Mouse (Mus musculus) kidney, postnatal 0 days (tissue): ENCODE data around the gene Tgfbr3. TPM values are rescaled to one million over a fixed set of nuclear protein-coding genes. Genes with fewer than 3 reads are reported as not detected.

Source experiments
- ATAC-seq: fragments of 200-750 bp; cut with Nextera tagmentation; replicated peaks from 2 replicates; pipeline ENCODE4 v1.8.0; 2017; ENCODE audit warnings: low read depth, moderate number of reproducible peaks, moderate TSS enrichment, moderate library complexity; ENCODE audit not compliant: low FRiP score
- DNase-seq: peaks from one replicate; pipeline ENCODE4 v3.0.0-alpha.2; 2016; ENCODE audit warnings: low spot score
- H3K27ac ChIP-seq: fragments of 300-500 bp; sonication (generic); 2 replicates; pipeline ENCODE4 v1.5.1; 2014; ENCODE audit warnings: mild to moderate bottlenecking
- H3K27me3 ChIP-seq: fragments of 300-500 bp; sonication (generic); 2 replicates; pipeline ENCODE4 v1.6.1; 2014; ENCODE audit warnings: low read length, mixed read lengths; ENCODE audit not compliant: insufficient read depth
- H3K36me3 ChIP-seq: fragments of 300-500 bp; sonication (generic); 2 replicates; pipeline ENCODE4 v1.6.1; 2014; ENCODE audit warnings: low read length, mixed read lengths; ENCODE audit not compliant: insufficient read depth
- H3K4me1 ChIP-seq: fragments of 300-500 bp; sonication (generic); replicated peaks from 2 replicates; pipeline ENCODE4 v1.6.1; 2014; ENCODE audit warnings: antibody characterized with exemption, low read length, mixed read lengths; ENCODE audit not compliant: insufficient read depth
- H3K4me2 ChIP-seq: fragments of 300-500 bp; sonication (generic); 2 replicates; pipeline ENCODE4 v1.6.1; 2014; ENCODE audit warnings: mild to moderate bottlenecking, low read length, moderate library complexity, mixed read lengths
- H3K4me3 ChIP-seq: fragments of 300-500 bp; sonication (generic); replicated peaks from 2 replicates; pipeline ENCODE4 v1.5.1; 2014; ENCODE audit warnings: low read depth, low read length
- H3K9ac ChIP-seq: fragments of 300-500 bp; sonication (generic); 2 replicates; pipeline ENCODE4 v1.6.1; 2014; ENCODE audit warnings: low read depth, low read length
- H3K9me3 ChIP-seq: fragments of 300-500 bp; sonication (generic); replicated peaks from 2 replicates; pipeline ENCODE4 v1.6.1; 2016; ENCODE audit warnings: low read length, inconsistent platforms, mixed read lengths
- CTCF ChIP-seq: IDR thresholded peaks from 2 replicates; pipeline ENCODE4 v1.5.1; 2016; ENCODE audit warnings: antibody characterized with exemption, low read depth, mild to moderate bottlenecking, moderate library complexity
- WGBS: fragments of 180-500 bp; shearing (Covaris S2); extraction: QIAGEN DNeasy Blood & Tissue Kit; methylation state at CpG from one replicate; pipeline ENCODE4 v1.1.7; 2014; 5-methylcytosine and 5-hydroxymethylcytosine counted together
- polyA plus RNA-seq: library from polyadenylated mRNA; unstranded; fragments of >200 nt; fragmentation: Nextera tagmentation; extraction: Ambion mirVana; gene quantifications from 2 replicates; pipeline ENCODE4 v1.2.1, GENCODE M21; 2015

Gene Tgfbr3
- polyA plus RNA-seq, 1 experiment from 2014 or later: 10.8 TPM

- H3K9ac ChIP-seq: no peak overlapping the region
- no peak overlapping the region for H3K27ac ChIP-seq
- no peak for ATAC-seq
- H3K9me3 ChIP-seq: no peaks in the 10 kb centered on the region
- peaks cover 13% of the 10 kb centered on the region; the same call in 1 of the 2 replicates for H3K4me1 ChIP-seq
- no peak overlapping the region for H3K4me2 ChIP-seq
- 69% methylated on average over 6 of the region's 6 CpGs for WGBS
- 0 out of 2 replicates have a peak, but pooled peaks cover 4% of the 10 kb centered on the region for H3K36me3 ChIP-seq
- no peak for DNase-seq
- no peaks in the 10 kb centered on the region for H3K27me3 ChIP-seq
- TF ChIP-seq CTCF: no peak
- no peak overlapping the region for H3K4me3 ChIP-seq
These were observed 169.5 kb downstream of the Tgfbr3 start for GRCm38 (mm10) chr5:107119896-107120295.

GRCm38 (mm10) chr5:107116821-107117220 is 172.6 kb downstream of the Tgfbr3 start:
- WGBS: 61% methylated on average over 3 of the region's 3 CpGs
- ATAC-seq (no peak), DNase-seq (peak; percentile 72)
- H3K9ac ChIP-seq: no peak overlapping the region
- H3K4me1 ChIP-seq: peaks cover 5% of the 10 kb centered on the region; the same call in 1 of the 2 replicates
- no peak overlapping the region for H3K4me2 ChIP-seq
- no peaks in the 10 kb centered on the region for H3K27me3 ChIP-seq
- TF ChIP-seq CTCF: no peak
- 0 out of 2 replicates have a peak overlapping the region, but pooled peaks have one; percentile 28 for H3K27ac ChIP-seq
- no peaks in the 10 kb centered on the region for H3K9me3 ChIP-seq
- H3K36me3 ChIP-seq: 0 out of 2 replicates have a peak, but pooled peaks cover 4% of the 10 kb centered on the region
- H3K4me3 ChIP-seq: no peak overlapping the region

- H3K27ac ChIP-seq: no peak overlapping the region
- WGBS: 62% methylated on average over 7 of the region's 7 CpGs
These were observed 176.7 kb downstream of the Tgfbr3 start for GRCm38 (mm10) chr5:107112656-107113275.

GRCm38 (mm10) chr5:107111802-107112201 is 177.6 kb downstream of the Tgfbr3 start:
- ATAC-seq (no peak), DNase-seq (peak; percentile 46)
- Histone ChIP-seq H3K36me3 (0 out of 2 replicates have a peak, but pooled peaks cover 3% of the 10 kb centered on the region), H3K9me3 (no peaks in the 10 kb centered on the region), H3K4me2 (no peak overlapping the region), H3K27ac (no peak overlapping the region), H3K9ac (no peak overlapping the region), H3K4me1 (peaks cover 15% of the 10 kb centered on the region), H3K27me3 (no peaks in the 10 kb centered on the region), H3K4me3 (no peak overlapping the region)
- 43% methylated on average over 3 of the region's 3 CpGs for WGBS
- TF ChIP-seq CTCF: no peak

More at GRCm38 (mm10) chr5:107112656-107113275, 176.7 kb downstream of the Tgfbr3 start:
- Histone ChIP-seq H3K4me3 (no peak overlapping the region), H3K4me1 (peaks cover 15% of the 10 kb centered on the region), H3K27me3 (no peaks in the 10 kb centered on the region), H3K4me2 (no peak overlapping the region), H3K9me3 (no peaks in the 10 kb centered on the region), H3K9ac (no peak overlapping the region), H3K36me3 (0 out of 2 replicates have a peak, but pooled peaks cover 4% of the 10 kb centered on the region)
- TF ChIP-seq CTCF: no peak
- no peak for DNase-seq
- ATAC-seq: no peak

GRCm38 (mm10) chr5:107110880-107111520 is 178.4 kb downstream of the Tgfbr3 start:
- no peak for TF ChIP-seq CTCF
- Histone ChIP-seq H3K4me2 (no peak overlapping the region), H3K9ac (no peak overlapping the region), H3K4me3 (no peak overlapping the region), H3K27ac (peak overlapping the region; percentile 71), H3K9me3 (no peaks in the 10 kb centered on the region), H3K4me1 (peaks cover 15% of the 10 kb centered on the region), H3K36me3 (0 out of 2 replicates have a peak, but pooled peaks cover 3% of the 10 kb centered on the region), H3K27me3 (no peaks in the 10 kb centered on the region)
- 14% methylated on average over 7 of the region's 7 CpGs for WGBS
- ATAC-seq: no peak
- peak; percentile 63 for DNase-seq

- WGBS: 31% methylated on average over 13 of the region's 13 CpGs
- Histone ChIP-seq H3K9me3 (no peaks in the 10 kb centered on the region), H3K9ac (no peak overlapping the region), H3K4me1 (peaks cover 15% of the 10 kb centered on the region), H3K36me3 (0 out of 2 replicates have a peak, but pooled peaks cover 3% of the 10 kb centered on the region), H3K27me3 (no peaks in the 10 kb centered on the region), H3K4me3 (no peak overlapping the region), H3K27ac (peak overlapping the region; percentile 71), H3K4me2 (no peak overlapping the region)
- DNase-seq (no peak), ATAC-seq (peak; percentile 63; the same call in 1 of the 2 replicates)
- TF ChIP-seq CTCF: no peak
These were observed 179.1 kb downstream of the Tgfbr3 start for GRCm38 (mm10) chr5:107110089-107110879.
